Mouse (Mus musculus) left cerebral cortex, adult 8-10 months (tissue): ENCODE data around the gene Rnf121. TPM values are rescaled to one million over a fixed set of nuclear protein-coding genes. Genes with fewer than 3 reads are reported as not detected.
"Not testable (repeated sequence)": the region's sequence is repeated elsewhere in the genome, so short reads cannot be mapped to it uniquely, and the experiment has no call there.

Experiments used
- DNase-seq, 2 experiments: peaks; one replicate each; pipeline ENCODE4 v3.0.0; 2022; ENCODE audit warnings: low spot score in 2 of 2
- total RNA-seq, 4 experiments: library from RNA; stranded (reverse); gene quantifications; 2 replicates each; pipeline ENCODE4 v1.2.4; 2022

Rnf121 gene
- total RNA-seq, 4 experiments from 2014 or later: 45.4 to 51.5 (median 47.8) TPM

DNA sequence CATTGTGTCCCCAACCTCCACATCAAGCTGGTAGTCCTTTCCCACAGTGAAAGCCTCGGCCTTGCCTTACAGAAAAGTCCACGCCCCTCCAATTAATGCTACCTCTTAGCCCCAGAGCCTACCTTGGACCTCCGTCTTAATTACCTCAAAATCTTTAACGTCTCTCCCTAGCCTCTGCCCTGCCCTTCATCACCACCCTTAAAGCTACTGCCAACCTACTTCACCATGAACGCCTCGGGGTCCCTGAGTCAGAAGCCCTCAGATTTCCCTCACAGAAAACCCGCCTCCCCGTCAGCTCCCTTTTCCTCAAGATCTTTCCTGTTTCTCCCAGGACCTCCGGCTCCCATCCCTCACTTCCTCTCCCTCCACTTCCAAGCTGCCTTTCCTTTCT, 619 bp downstream of the Rnf121 start:
- DNase-seq: no peak

DNA sequence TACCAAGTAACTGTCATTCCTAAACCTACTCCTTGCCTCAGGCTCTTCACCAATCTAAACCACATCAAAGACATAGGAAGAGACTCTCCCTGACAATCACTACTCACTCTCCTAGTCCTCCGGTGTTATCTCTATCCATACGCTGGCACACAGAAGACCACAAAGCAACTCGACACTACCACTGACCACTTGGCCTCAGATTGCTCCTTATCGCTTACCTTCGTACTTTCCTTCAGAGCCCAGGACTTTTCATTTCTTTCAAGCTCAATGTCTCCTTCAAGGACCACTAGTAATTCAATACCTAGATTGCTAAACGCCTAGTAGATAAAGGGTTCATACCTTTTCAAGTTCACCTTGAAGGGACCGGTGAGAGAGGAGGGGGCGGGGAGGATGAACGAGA, 1.4 kb downstream of the Rnf121 start:
- DNase-seq: no peak

DNA sequence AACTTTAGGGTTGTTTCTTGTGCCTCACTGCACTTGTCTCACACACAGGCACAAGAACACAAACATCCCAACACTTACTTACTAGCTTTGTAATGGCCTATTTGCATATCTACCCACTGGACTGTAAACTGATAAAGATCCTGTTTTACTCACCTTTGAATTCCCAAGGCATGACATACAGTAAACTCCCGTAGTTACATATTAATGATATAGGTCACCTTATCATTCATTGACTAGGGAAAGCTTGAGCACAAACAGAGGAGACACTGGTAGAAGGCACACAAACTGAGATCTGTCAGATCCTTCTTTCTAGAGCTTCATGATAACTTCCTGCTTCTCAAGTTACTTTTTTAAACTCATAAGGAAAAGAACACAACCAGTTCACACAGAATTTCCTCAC, 3.1 kb downstream of the Rnf121 start:
- no peak for DNase-seq

DNA sequence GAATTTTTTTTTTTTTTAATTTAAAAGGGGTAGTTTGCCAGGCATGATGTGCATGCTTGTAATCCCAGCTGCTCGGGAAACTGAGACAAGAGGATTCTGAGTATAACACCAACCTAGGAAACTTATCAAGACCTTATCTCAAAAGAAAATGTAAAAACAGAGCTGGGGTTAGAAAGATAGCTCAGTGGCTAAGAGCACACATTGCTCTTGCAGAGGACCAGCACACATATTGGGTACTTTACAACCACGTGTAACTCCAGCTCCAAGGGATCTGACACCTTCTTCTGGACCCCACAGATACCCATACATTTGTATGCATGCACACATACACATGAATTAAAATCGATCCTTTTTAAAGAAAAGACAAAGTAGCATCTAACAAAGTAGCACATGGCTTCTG, 3.9 kb downstream of the Rnf121 start:
- no peak for DNase-seq

DNA sequence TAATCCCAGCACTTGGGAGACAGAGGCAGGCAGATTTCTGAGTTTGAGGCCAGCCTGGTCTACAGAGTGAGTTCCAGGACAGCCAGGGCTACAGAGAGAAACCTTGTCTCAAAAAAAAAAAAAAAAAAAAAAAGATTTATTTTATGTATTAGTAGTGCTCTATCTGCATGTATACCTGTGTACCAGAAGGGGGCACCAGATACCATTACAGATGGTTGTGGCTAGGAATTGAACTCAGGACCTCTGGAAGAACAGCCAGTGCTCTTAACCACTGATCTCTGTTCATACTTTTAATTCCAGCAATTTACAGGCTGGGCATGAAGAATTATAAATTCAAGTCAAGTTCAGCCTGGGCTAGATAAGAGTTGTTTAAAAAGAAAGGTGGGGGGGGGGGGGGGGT, 16.7 kb downstream of the Rnf121 start:
- not testable (repeated sequence) for DNase-seq

DNA sequence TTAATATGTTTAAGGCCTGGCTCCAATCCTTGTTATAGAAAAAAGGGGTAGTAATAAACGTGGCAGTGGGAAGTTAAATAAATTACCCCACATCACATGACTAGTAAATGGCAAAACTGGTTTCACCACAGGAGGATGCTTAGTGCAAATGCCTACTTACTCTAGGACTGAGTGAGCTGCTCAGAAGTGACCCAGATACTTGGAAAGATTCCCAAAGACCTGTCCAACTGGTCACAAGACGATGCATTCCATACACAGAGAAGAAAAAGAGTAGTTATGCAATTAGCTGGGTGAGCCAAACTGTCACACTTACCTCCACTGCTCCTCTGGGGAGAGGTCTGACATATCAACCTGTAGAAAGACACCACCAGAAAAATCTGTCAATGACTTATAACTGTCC, 23.0 kb downstream of the Rnf121 start:
- no peak for DNase-seq

DNA sequence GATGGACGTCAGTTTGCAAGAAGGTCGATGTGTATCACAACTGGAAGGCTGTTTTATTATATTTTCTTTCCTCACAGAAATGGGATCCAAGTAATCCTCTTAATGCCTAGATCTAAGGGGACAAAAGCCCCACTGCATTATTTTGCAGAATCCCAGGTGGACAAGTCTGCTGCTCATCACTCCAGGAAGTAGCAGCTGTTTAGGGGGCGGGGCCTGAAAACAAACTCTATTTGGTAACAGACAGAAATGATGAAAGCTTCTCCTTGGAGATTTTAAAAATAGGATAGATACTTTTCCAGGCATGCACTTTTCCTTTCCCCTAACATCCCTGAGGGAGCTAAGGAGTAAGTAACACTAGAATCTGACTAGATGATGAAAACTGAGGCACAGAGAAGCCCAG, 28.0 kb downstream of the Rnf121 start:
- DNase-seq: no peak

DNA sequence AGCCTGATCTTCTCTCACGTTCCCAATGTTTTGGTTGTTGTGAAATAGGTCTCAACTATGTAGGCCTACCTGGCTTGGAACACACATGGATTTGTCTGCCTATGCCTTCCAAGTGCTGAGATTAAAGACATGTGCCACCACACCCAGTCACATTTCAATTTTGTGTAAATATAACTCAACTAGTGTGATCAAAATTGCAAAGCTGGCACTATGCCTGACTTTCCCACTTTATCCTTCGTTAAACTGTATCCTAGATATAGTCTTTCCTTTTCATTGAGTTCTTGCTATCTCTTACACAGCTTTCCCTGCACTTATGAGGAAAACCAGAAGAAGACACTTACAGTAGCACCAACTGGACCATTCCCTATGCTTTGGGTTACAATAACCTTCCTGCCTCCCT, 29.7 kb downstream of the Rnf121 start:
- no peak for DNase-seq

DNA sequence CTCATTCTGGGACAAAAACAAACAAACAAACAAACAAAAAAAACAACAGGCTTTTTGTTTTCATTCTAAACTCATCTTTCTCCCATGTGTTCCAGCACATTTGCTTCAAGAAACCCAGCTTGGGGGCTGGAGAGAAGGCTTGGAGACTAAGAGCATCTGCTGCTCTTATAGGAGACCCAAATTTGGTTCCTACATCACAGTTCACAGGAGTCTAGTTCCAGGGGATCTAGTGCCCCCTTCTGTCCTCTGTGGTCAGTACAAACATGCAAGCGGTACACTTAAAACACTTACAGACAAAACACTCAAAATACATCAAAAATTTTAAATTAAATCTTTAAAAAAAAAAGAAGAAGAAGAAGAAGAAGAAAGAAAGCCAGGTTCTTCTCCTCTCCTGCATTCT, 30.4 kb downstream of the Rnf121 start:
- no peak for DNase-seq

DNA sequence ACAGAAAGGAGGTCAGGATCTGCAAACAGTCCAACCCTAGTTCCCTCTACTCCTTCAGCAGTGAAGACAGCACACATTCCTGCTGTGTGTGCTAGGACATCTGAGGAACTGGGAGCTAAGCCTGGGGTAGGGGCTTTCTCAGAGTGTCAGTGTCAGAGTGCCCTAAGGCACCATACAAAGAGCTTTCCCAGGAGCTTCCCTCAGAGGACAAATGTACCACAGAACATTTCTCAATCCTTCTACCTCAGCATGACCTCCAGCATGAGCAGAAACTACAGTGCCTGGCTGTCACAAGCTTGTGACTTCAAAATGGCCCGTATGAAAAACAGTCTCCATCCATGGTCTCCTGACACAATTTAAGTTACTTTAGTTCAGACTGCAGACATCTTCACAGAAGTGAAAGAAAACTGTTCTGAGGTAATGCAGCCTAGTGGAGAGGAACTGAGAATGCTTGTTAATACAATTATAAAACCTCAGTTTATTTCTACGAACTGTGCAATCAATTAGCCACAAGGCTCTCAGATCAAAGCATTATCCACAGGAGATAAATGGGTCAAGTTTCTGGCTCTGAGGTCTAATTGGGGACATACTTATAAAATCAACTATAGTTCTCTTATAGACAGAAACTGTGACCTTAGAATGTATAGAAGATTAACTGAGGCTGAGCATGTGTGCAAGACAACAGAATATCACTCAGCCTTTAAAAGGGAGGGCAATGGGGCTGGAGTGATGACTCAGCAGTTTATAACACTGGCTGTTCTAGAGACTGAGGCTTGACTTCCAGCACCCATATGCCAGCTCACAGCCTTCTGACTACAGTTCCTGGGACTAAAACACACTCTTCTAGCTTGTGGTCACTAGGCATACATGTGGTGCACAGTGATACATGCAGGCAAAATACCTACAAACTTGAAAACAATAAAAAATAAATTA, 39.8 kb downstream of the Rnf121 start:
- DNase-seq: no peak

DNA sequence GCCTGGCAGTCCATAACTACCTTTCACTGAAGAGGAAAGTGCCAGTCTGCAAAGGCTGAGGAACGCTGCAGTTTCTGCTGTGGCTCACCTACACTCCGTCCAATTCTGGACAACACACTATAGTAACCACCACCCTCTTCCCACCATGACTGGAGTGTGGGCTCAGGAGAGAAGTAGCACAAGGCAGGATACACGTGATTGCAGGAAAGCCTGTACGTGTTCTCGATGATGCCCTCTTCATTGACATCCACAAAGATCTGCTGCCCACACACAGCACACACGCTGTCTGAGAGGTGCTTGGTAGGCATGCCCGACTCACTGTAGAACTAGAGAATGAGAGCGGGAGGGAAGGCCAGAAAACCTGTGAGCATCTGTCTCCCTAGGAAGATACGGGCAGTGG, 41.4 kb downstream of the Rnf121 start:
- DNase-seq: peak in 1 of 2 experiments; percentile 64

DNA sequence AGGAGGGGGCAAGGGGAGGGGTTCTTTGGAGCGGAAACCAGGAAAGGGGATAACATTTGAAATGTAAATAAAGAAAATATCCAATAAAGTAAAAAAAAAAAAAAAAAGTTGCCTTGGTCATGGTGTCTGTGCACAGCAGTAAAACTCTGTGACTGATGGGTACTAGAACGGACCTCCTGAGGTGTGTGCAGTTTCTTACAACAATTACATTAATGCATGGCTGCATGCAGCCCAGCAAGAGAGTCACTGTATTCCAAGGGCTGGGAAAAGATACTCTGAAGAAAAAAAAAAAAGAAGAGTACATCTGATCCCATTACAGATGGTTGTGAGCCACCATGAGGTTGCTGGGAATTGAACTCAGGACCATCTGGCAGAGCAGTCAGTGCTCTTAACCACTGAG, 44.3 kb downstream of the Rnf121 start:
- not testable (repeated sequence) for DNase-seq

DNA sequence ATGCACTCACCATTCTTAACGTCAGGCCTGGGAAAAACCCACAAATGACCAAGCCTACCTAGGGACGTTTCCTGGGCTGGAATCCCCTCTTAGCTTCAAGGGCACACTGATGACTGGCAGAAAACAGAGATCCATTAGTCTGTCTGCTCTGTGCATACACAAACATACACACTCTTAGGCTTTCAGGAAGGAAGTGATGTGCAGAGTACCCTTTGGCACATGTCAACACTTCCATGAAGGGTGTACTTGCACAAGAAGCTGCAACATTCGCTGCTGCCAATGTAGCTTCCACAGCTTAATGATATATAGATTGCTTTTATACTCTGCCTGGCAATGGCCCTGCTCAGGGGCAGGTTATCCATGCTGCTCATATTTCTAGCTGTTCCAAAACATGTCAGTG, 45.9 kb downstream of the Rnf121 start:
- DNase-seq: no peak

DNA sequence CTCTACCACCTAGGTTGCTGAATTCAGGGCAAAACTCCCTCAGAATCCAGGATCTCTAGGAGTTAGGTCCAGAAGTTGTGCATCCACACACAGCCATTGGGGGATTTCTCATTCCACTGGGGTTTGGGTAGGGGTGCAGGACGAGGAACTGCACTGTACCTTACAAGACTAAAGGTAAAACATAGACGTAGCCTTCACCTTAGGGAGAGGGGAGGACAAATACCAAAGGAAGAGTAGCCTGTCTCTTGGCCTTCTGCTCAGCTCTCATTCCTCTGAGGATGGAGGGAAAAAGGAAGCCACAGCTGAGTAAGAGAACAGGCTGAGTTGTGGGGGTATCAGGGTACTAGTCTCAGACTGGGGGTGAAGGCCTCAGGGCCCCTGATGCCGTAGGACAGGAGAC, 46.7 kb downstream of the Rnf121 start, which contains the start of gene Il18bp:
Il18bp (minus strand) TSS at position 101 of the 400 bp plus-strand sequence.
- DNase-seq: no peak

DNA sequence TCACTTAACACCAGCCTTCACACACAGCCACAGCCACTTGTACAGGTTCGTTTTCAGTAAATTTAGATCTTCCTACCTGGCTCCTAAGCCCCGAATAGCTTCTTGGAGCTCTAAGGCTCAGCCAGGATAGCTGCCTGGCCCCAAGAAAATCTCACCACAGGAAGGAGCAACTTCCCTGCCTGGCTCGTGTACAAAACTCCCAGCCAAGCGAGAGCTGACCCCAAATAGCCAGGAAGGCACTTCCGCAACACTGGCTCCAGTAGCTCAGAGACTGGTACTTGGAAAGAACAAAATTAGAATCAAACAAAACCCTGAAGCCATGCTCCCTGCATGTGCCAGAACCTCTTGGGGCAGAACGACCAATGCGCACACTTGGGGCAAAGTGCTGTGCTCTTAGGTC, 47.2 kb downstream of the Rnf121 start:
- DNase-seq: no peak

DNA sequence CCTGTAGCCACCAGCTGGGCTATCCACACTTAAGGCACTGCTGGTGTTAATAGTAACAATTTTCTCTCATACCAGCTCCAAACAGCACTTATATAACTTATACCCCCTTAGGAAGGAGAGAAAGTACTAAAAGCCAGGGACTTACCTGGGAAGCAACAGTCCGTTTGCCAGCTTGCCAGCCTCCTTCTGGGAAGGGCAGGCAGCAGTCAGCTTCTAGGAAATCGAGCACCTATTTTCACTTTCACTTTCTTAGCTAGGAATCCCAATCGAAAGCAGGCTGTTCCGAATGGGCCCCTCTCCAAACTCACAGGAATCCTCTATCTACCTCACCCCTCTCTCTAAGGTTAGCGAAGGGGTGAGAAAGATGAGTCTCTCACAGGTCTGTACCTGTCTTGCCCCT, 47.8 kb downstream of the Rnf121 start:
- no peak for DNase-seq

DNA sequence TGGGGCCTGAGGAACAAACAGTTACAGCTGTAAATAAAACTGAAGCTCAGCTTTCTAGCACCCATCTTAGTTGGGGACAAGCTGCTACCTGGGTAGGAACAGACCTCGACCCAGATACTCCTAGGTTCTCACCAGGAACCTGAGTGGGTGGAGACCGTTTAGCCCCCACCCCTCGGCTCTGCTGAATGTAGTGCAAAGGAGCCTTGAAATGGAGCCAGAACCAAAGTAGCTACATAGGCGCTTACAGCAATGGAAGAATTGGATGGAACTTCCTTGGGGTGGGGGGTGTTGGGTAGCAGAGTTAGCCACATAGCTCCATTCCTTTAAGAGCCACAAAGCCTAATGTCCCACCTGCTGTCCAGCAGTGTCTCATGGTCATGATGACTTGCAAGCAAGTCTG, 48.3 kb downstream of the Rnf121 start:
- no peak for DNase-seq

DNA sequence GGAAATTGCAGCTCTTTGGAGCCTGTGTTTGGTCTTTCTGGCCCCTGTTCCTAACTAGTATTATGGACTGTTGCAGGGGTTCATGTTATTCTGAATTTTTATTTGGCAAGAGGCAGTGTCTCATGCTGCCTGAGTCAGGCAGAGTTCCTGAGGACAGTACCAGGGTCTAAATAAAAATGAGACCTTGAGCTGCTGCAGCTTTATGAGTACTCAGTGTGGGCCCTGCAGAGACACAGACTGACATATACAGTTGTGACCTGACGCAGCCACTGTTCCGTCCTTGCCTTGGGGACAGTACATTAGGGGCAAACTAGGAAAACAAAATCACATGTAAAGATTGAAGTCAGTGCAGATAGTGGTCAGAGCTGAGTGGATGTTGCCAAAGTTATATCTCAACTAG, 50.3 kb downstream of the Rnf121 start:
- no peak for DNase-seq

DNA sequence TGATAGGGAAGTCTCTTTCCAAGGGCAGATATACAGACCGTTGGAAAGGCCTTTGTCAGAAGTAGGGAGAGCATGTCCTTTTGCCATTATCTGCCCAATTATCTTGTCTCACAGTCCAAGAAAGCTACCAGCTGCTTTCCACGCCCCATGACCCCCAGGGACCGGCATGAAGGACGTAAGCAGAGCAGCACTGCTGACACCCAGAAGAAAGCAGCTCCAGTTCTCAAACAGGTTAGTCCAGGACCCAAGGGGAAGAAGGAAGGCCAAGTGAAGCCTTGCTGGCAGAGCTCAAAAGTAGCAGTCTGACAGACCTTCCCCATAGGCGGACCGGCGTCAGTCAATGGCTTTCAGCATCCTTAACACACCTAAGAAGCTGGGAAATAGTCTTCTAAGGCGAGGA, 51.9 kb downstream of the Rnf121 start:
- no peak for DNase-seq

DNA sequence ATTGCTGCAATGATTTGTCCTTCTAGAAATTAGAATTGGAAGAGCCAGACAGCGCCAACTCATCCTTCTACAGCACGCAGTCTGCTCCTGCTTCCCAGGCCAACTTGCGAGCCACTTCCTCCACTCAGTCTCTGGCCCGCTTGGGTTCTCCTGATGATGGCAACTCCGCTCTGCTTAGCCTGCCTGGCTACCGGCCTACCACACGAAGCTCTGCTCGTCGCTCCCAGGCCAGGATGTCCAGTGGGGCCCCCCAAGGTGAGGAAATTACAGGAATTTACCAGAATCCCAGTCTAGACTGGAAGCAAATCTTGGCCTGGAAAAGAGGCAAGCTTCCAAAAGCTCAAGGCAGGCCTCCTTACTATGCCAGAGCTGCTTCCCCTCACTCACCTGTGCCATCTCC, 53.4 kb downstream of the Rnf121 start:
- DNase-seq: no peak

DNA sequence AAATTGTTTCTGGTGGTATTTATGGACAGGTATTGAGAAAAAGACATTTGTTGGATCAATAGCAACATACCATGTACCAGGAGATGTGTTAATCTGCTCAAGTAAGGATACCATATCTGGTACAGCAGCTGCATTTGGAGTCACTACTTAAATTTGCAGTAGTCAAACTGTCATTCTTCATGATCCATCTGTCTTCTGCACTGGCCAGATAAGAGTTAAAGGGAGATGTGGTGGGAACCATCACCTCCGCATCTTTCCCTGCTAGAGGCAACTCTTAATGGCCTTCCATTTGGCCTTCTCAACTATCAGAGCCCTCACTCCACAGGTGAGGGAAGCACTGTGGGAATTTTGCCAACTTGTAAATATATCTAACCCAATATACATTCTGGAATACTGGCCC, 58.7 kb downstream of the Rnf121 start:
- no peak for DNase-seq

DNA sequence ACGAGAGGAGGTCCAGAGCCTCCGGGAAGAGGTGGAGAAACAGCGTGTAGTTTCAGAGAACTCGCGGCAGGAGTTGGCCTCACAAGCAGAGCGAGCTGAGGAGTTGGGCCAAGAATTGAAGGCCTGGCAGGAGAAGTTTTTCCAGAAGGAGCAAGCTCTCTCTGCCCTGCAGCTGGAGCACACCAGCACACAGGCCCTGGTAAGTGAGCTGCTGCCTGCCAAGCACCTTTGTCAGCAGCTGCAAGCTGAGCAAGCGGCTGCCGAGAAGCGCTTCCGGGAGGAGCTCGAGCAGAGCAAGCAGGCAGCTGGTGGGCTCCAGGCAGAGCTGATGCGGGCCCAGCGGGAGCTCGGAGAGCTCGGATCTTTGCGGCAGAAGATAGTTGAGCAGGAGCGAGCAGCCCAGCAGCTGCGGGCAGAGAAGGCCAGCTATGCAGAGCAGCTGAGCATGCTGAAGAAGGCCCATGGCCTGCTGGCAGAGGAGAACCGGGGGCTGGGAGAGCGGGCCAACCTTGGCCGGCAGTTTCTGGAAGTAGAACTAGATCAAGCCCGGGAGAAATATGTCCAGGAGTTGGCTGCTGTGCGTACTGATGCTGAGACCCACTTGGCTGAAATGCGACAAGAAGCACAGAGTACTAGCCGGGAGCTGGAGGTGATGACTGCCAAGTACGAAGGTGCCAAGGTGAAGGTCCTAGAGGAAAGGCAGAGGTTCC, 64.2 kb downstream of the Rnf121 start:
- DNase-seq: no peak

DNA sequence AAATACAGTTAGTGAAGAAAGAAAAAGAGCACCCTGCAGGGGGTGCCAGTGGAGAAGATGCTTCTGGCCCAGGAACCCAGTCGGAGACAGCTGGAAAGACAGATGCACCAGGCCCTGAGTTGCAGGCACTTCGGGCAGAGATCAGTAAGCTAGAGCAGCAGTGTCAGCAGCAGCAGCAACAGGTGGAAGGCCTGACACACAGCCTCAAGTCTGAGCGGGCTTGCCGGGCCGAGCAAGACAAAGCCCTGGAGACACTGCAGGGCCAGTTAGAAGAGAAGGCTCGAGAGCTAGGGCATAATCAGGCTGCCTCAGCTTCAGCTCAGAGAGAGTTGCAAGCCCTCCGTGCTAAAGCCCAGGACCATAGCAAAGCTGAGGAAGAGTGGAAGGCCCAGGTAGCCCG, 65.0 kb downstream of the Rnf121 start:
- DNase-seq: no peak
